Mouse (Mus musculus): ENCODE data around the gene Lypd4.
"Not testable (repeated sequence)": the region's sequence is repeated elsewhere in the genome, so short reads cannot be mapped to it uniquely, and the experiment has no call there.

Gene Lypd4

GRCm38 (mm10) chr7:24845181-24845580 is 24.6 kb downstream of the Lypd4 start:
- no peak for DNase-seq

GRCm38 (mm10) chr7:24844144-24844543 is 25.6 kb downstream of the Lypd4 start:
- DNase-seq: no peak

GRCm38 (mm10) chr7:24841009-24841408 is 28.7 kb downstream of the Lypd4 start:
- DNase-seq: no peak

- DNase-seq: no peak
Observed at GRCm38 (mm10) chr7:24840331-24840730, 29.4 kb downstream of the Lypd4 start.

DNA sequence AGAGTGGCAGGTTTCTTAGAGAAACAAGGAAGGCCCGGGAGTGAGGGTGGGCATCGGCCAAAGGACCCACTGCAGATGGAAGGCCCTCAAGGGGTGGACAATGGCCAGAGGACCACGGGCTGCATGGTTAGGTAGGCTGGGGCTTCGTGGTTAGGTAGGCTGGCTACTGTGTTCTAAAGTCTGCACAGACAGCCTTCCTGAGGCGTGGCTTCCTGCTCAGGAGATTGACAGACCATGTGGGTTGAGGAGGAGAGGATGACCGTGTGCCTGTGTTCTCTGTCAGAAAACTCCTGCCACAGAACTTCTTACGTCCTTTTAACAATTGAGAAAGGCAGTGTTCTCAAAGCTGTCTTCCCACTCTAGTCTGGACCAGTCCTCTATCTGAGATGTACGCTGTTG is 30.3 kb downstream of the Lypd4 start:
- DNase-seq: no peak

GRCm38 (mm10) chr7:24838732-24839409 is 30.9 kb downstream of the Lypd4 start:
- not testable (repeated sequence) for DNase-seq

GRCm38 (mm10) chr7:24827181-24827580 is 42.6 kb downstream of the Lypd4 start:
- no peak for DNase-seq

- no peak for DNase-seq
Observed at GRCm38 (mm10) chr7:24824452-24824851, 45.3 kb downstream of the Lypd4 start.

DNA sequence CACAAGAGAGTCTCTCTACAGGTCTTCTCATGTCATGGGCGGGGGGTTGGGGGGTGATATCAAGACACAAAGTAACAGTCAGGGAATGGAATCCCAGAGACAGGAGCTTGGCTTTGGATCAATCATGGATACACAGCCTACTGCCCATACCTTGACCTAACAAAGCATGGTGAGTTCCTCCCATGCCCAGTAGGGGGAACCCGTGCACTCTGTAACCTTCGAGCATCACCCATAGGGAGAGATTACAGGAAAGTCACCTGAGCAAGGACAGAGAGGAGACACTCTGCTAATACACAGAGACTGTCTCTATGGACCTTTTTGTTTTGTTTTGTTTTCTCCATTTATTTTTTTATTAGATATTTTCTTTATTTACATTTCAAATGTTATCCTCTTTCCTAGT is 52.2 kb downstream of the Lypd4 start:
- DNase-seq: peak; percentile 85
